Mouse (Mus musculus) lung, embryonic 16.5 days (tissue): ENCODE measurements around the gene Rhbg. TPM values are rescaled to one million over a fixed set of nuclear protein-coding genes. Genes with fewer than 3 reads are reported as not detected.

Experiments
- ATAC-seq: fragments of 200-750 bp; cut with Nextera tagmentation; 2 replicates; pipeline ENCODE4 v1.8.0; 2017; ENCODE audit warnings: low read depth, mild to moderate bottlenecking, moderate library complexity
- H3K27ac ChIP-seq: fragments of 300-500 bp; sonication (generic); 2 replicates; pipeline ENCODE4 v1.5.1; 2014; ENCODE audit warnings: mild to moderate bottlenecking, control low read depth, low read length
- H3K27me3 ChIP-seq: fragments of 300-500 bp; sonication (generic); 2 replicates; pipeline ENCODE4 v1.6.1; 2014; ENCODE audit warnings: low read depth, low read length, mixed read lengths; ENCODE audit not compliant: control insufficient read depth, insufficient read depth
- H3K36me3 ChIP-seq: fragments of 300-500 bp; sonication (generic); 2 replicates; pipeline ENCODE4 v1.6.1; 2014; ENCODE audit warnings: low read length; ENCODE audit not compliant: control insufficient read depth, insufficient read depth
- H3K4me1 ChIP-seq: fragments of 300-500 bp; sonication (generic); replicated peaks from 2 replicates; pipeline ENCODE4 v1.6.1; 2014; ENCODE audit warnings: low read length, mixed read lengths; ENCODE audit not compliant: control insufficient read depth, insufficient read depth
- H3K4me2 ChIP-seq: fragments of 300-500 bp; sonication (generic); 2 replicates; pipeline ENCODE4 v1.6.1; 2014; ENCODE audit warnings: low read depth, low read length, control low read depth
- H3K4me3 ChIP-seq: fragments of 300-500 bp; sonication (generic); 2 replicates; pipeline ENCODE4 v1.5.1; 2014; ENCODE audit warnings: mild to moderate bottlenecking, low read length, control low read depth
- H3K9ac ChIP-seq: fragments of 300-500 bp; sonication (generic); 2 replicates; pipeline ENCODE4 v1.6.1; 2014; ENCODE audit warnings: low read length, control low read depth
- H3K9me3 ChIP-seq: fragments of 300-500 bp; sonication (generic); 2 replicates; pipeline ENCODE4 v1.6.1; 2016; ENCODE audit warnings: low read length; ENCODE audit not compliant: control insufficient read depth
- WGBS: fragments of 180-500 bp; shearing (Covaris S2); extraction: QIAGEN DNeasy Blood & Tissue Kit; methylation state at CpG from one replicate; pipeline ENCODE4 v1.1.7; 2014; 5-methylcytosine and 5-hydroxymethylcytosine counted together
- polyA plus RNA-seq: library from polyadenylated mRNA; unstranded; fragments of >200 nt; fragmentation: Nextera tagmentation; extraction: Ambion mirVana; gene quantifications from 2 replicates; pipeline ENCODE4 v1.2.1, GENCODE M21; 2015

The Rhbg gene
- polyA plus RNA-seq, 1 experiment from 2014 or later: 0.69 TPM

- ATAC-seq: no peak
- no peak overlapping the region for H3K27ac ChIP-seq
- no peak overlapping the region for H3K9ac ChIP-seq
- peaks cover 13% of the 10 kb centered on the region for H3K27me3 ChIP-seq
- H3K36me3 ChIP-seq: no peaks in the 10 kb centered on the region
- no peak overlapping the region for H3K4me3 ChIP-seq
- no peak overlapping the region for H3K4me2 ChIP-seq
- WGBS: 31% methylated on average over 7 of the region's 7 CpGs
- no peaks in the 10 kb centered on the region for H3K9me3 ChIP-seq
- H3K4me1 ChIP-seq: no peaks in the 10 kb centered on the region
Observed at GRCm38 (mm10) chr3:88232851-88233649, 21.5 kb downstream of the Rhbg start.

- H3K27ac ChIP-seq: no peak overlapping the region
- H3K4me1 ChIP-seq: no peaks in the 10 kb centered on the region
- WGBS: 47% methylated on average over 7 of the region's 7 CpGs
- H3K4me2 ChIP-seq: no peak overlapping the region
- no peak for ATAC-seq
- H3K9me3 ChIP-seq: no peaks in the 10 kb centered on the region
- no peaks in the 10 kb centered on the region for H3K36me3 ChIP-seq
- no peak overlapping the region for H3K4me3 ChIP-seq
- H3K9ac ChIP-seq: no peak overlapping the region
- H3K27me3 ChIP-seq: peaks cover 10% of the 10 kb centered on the region
Observed at GRCm38 (mm10) chr3:88232301-88232702, 22.2 kb downstream of the Rhbg start.

- H3K9me3 ChIP-seq: no peaks in the 10 kb centered on the region
- no peaks in the 10 kb centered on the region for H3K4me1 ChIP-seq
- H3K36me3 ChIP-seq: no peaks in the 10 kb centered on the region
- 52% methylated on average over 1 of the region's 1 CpGs for WGBS
- ATAC-seq: no peak
- H3K27ac ChIP-seq: no peak overlapping the region
- H3K4me3 ChIP-seq: no peak overlapping the region
- H3K9ac ChIP-seq: no peak overlapping the region
- H3K4me2 ChIP-seq: no peak overlapping the region
- H3K27me3 ChIP-seq: peaks cover 10% of the 10 kb centered on the region
Observed at GRCm38 (mm10) chr3:88231061-88231641, 23.4 kb downstream of the Rhbg start.

GRCm38 (mm10) chr3:88230262-88231047 is 24.1 kb downstream of the Rhbg start:
- ATAC-seq: no peak
- H3K4me1 ChIP-seq: no peaks in the 10 kb centered on the region
- H3K4me3 ChIP-seq: no peak overlapping the region
- H3K36me3 ChIP-seq: no peaks in the 10 kb centered on the region
- WGBS: 34% methylated on average over 17 of the region's 17 CpGs
- H3K4me2 ChIP-seq: no peak overlapping the region
- H3K9me3 ChIP-seq: no peaks in the 10 kb centered on the region
- H3K9ac ChIP-seq: no peak overlapping the region
- peaks cover 10% of the 10 kb centered on the region for H3K27me3 ChIP-seq
- no peak overlapping the region for H3K27ac ChIP-seq

GRCm38 (mm10) chr3:88229526-88229925 is 25.0 kb downstream of the Rhbg start:
- H3K9me3 ChIP-seq: no peaks in the 10 kb centered on the region
- no peaks in the 10 kb centered on the region for H3K4me1 ChIP-seq
- ATAC-seq: no peak
- no peaks in the 10 kb centered on the region for H3K36me3 ChIP-seq
- no peak overlapping the region for H3K9ac ChIP-seq
- no peak overlapping the region for H3K4me3 ChIP-seq
- H3K4me2 ChIP-seq: no peak overlapping the region
- WGBS: 65% methylated on average over 6 of the region's 6 CpGs
- no peak overlapping the region for H3K27ac ChIP-seq
- H3K27me3 ChIP-seq: peaks cover 10% of the 10 kb centered on the region

GRCm38 (mm10) chr3:88228906-88229305 is 25.6 kb downstream of the Rhbg start:
- Histone ChIP-seq H3K27me3 (peaks cover 10% of the 10 kb centered on the region), H3K9me3 (no peaks in the 10 kb centered on the region), H3K4me3 (no peak overlapping the region), H3K4me2 (no peak overlapping the region), H3K36me3 (no peaks in the 10 kb centered on the region), H3K27ac (no peak overlapping the region), H3K9ac (no peak overlapping the region), H3K4me1 (no peaks in the 10 kb centered on the region)
- ATAC-seq: no peak
- 36% methylated on average over 4 of the region's 4 CpGs for WGBS

- 40% methylated on average over 6 of the region's 6 CpGs for WGBS
- Histone ChIP-seq H3K27me3 (peaks cover 10% of the 10 kb centered on the region), H3K4me3 (no peak overlapping the region), H3K9ac (no peak overlapping the region), H3K4me2 (no peak overlapping the region), H3K9me3 (no peaks in the 10 kb centered on the region), H3K36me3 (no peaks in the 10 kb centered on the region), H3K4me1 (no peaks in the 10 kb centered on the region), H3K27ac (no peak overlapping the region)
- ATAC-seq: no peak
Observed at GRCm38 (mm10) chr3:88227976-88228375, 26.5 kb downstream of the Rhbg start.

GRCm38 (mm10) chr3:88227260-88227659 is 27.2 kb downstream of the Rhbg start:
- no peak overlapping the region for H3K4me3 ChIP-seq
- no peak overlapping the region for H3K27ac ChIP-seq
- H3K4me1 ChIP-seq: no peaks in the 10 kb centered on the region
- no peak overlapping the region for H3K9ac ChIP-seq
- peaks cover 10% of the 10 kb centered on the region for H3K27me3 ChIP-seq
- no peak for ATAC-seq
- no peaks in the 10 kb centered on the region for H3K9me3 ChIP-seq
- H3K4me2 ChIP-seq: no peak overlapping the region
- WGBS: 19% methylated on average over 4 of the region's 4 CpGs
- H3K36me3 ChIP-seq: no peaks in the 10 kb centered on the region

- Histone ChIP-seq H3K27ac (no peak overlapping the region), H3K9ac (no peak overlapping the region), H3K9me3 (no peaks in the 10 kb centered on the region), H3K4me1 (no peaks in the 10 kb centered on the region), H3K4me3 (no peak overlapping the region), H3K27me3 (peaks cover 12% of the 10 kb centered on the region), H3K36me3 (no peaks in the 10 kb centered on the region), H3K4me2 (no peak overlapping the region)
- 75% methylated on average over 10 of the region's 10 CpGs for WGBS
- ATAC-seq: no peak
Observed at GRCm38 (mm10) chr3:88226101-88226845, 28.2 kb downstream of the Rhbg start.
